Mouse (Mus musculus) c-Kit-positive CD71-positive TER-119-positive erythroid progenitor cells, embryonic 14.5 days (primary cell): ENCODE measurements around the gene Tmem266.

ENCODE experiments used
- DNase-seq: peaks from one replicate; pipeline ENCODE4 v3.0.0-alpha.2; 2013; ENCODE audit warnings: low spot score

Gene Tmem266

DNA sequence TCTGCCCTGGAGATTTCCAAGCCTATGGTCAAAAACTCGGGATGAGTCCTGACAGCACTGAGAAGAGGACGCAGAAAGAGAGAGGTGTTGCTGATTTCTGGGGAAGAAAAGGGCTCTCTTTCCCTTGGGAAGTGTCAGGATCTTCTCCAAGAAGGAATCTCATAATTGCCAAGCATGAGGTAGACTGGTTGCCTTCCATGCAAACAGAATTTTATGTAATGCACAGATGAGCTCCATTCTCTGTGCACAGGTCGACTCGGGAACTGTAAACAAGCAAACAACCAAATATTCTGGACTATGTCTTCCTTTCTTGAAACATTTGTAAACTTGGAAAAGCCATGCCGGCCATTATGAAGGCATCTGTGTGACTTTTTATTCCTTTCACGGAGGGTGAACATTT lies 2.7 kb downstream of the Tmem266 start:
- DNase-seq: no peak

DNA sequence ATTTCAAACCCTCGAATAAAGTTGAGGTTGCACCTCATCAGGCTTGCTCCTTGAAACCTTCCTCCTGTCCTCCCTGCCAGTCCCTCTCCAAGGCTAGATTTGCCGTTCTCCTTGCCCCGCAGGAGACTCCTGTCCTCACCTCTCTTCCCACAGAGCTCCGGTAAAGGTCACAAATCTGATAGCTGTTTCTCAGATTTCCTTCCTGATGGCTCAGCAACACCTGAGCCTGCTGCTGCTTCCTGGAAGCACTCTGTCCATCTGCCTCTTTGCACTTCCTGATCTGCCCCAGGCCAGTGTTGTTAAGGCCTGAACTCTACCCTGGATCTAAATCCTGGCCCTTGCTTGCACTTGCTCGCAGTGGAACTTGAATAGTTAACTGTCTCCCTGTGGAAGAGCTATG lies 5.8 kb downstream of the Tmem266 start:
- DNase-seq: no peak

DNA sequence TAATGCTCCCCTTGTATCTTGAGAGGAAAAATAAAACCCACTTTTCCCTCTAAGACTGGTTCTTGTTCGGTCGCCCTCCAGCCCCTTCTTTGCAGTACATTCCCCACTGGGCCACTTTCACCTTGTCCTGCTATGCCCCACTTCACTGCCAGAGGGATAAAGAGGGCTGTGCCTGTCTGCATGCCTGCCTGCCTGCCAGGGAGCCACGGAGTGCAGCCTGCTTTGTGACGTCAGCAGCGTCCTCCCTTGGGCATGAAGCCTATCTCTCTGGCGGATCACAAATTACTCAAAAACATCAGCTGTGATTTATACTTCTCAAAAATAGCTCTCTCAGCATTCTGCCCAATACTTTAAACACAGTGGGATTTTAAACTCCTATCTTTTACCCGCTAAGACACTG lies 6.2 kb downstream of the Tmem266 start:
- DNase-seq: no peak

DNA sequence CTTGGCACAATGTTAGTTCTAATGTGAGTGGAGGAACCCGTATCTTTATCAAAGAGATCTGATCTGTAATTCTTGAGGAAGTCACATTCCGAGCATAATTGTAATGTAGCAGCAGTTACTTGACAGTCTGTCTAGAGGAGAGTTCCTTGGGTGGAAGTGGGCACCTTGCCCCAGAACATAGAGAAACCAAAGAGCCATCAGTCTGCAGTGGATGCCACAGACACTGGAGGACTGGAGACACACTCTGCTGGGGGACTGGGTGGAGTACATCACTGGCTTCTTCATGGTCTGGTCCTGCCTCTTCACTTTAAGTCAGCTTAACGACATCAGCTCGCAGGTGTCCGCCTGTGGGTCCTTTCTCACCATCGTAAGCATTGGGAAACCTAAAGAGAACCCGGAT lies 17.5 kb downstream of the Tmem266 start:
- DNase-seq: no peak

DNA sequence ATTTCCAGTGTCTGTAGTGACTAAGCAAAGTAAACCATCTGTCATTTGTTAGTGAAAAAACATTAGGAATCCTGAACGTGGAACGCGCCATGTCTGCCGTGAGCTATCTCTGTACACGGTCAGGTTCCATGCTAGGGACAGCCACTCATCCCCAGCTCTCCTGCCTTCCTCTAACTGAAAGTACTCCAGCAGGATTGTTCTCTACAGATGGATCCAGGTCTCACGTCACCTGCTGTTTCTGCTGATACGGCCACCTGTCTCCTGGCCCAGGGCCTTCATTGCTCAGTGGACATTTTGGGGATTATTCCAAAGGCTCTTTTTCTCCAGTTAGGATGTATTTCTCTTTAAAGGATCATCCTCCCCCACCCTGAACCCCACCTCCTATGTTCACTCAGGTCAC lies 18.6 kb downstream of the Tmem266 start:
- DNase-seq: no peak

DNA sequence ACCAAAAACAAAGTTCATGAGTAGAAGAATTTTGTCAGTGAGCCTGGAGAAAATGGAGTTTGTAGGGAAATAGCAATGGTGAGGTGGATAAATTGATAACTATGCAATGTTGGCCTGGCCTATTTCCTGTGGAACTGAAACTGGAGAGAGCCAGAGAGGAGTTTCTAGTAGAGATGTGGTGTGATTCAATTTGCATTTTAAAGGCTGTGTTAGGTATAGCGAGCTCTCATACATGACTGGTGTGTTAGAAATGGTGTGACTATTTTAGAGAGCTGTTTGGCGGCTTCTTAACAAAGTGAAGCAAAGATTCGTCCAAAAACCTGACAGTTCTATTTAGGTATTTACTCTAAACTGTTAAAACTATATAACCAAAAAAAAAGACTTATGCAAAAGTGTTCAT lies 22.0 kb downstream of the Tmem266 start:
- DNase-seq: no peak

DNA sequence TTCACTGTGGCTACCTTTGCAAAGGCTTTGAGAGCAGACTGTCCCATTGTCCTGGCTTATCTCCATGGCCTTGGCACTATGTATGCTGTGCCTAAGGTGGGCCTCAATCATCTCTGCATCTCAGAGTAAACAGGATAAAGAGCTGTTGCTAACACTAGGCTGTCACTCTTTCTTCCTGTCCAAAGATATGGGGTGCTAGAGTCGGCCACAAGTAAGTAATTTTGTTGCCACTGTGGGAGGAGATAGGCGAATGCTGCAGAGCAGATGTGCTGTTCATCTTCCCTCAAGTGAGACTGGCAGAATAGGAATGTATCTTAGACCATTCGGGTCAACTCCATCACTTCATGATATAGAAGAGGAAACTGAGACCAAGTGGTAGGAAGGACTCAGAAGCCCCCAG lies 28.0 kb downstream of the Tmem266 start:
- DNase-seq: no peak

DNA sequence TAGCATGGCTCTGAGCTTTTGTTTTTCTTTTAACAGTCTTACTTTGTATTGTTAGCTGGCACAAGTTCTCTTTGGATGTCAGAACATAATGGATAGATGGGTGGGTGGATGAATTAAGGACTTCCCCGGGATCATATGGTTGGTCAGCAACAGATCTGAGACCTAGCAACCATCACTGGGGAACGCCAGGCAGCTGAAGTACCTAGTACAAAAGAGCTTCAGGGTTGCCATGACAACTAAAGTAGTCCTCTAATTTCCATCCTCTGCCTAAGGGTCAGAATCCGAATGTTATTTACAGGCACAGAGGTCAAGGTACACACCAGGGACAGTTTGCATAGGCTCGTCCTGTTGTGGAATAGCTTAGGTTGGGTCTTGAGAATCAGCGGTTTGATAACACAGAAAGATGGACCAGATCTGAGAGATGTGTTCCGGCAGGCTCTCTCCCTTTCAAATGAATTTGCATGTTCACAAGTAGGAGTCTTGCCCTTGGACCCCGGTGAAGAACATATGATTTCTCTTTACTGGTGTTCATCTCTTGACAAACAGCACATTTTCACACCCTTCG lies 28.6 kb downstream of the Tmem266 start:
- no peak for DNase-seq

DNA sequence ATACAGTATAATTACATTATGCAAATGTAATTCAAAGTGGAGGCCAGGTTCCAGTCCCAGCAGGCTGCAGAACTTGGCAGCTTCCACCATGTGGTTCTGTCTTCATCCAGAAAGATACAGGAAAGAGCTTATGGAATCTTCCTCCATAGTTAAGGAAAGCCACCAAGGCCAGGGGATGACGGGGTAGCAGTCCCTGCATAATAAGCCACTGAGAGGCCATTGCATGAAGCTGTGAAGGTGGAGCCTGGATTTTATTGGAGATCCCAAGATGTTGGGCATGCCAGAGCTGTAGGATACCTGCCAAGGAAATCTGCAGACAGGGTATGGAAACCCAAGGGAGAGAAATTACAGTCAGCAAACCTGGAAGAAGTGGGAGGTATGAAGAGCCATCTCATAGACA lies 30.5 kb downstream of the Tmem266 start:
- no peak for DNase-seq

DNA sequence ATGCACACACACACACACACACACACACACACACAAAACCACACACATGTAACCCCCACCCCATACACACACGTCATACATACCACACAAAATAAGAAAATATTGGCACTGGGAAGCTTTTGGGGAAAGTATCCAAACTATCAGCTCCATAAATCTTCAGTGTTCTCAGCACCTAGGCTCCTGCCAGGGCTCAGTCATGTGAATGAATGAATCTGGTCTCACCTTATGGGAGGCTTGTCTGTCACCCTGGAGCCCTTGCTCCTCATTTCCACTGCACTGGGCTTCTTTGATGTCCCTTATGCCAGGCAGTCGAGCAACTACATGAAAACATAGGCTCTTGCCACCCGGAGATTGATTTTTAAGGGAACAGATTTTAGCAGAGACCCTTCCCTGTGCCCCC lies 33.7 kb downstream of the Tmem266 start:
- DNase-seq: no peak

DNA sequence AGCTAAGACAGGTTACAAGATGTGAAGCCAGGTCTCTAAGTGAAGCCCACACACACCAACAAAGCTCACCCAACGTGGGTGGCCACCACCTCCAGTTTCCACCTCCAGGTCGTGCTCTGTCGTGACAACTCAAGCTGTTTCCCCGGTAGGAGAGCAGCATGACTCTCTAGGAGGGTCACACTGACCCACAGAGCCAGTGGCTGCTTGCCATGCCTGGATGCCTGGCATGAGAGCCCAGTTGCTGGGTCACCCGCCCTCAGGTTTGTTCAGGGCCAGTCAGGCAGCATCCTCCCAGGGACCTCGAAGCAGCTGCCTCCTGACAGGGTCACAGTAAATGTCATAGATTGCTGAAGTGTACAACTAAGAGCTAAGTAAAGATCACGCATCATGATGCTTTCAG lies 34.1 kb downstream of the Tmem266 start:
- no peak for DNase-seq

DNA sequence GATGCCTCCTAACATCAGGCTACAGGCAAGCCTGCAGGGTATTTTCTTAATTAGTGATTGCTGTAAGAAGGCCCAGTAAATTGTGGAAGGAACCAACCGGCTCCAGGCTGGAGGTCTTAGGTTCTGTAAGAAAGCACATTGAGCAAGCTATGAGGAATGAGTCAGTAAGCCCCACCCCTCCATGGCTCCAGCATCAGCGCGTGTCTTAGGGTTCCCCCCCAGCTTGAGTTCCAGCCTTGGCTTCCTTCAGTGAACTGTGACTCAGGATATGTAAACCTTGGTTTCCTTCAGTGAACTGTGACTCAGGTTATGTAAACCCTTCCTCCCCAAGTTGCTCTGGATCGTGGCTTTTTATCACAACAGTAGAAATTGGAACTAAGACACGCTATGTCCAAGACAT lies 35.3 kb downstream of the Tmem266 start:
- DNase-seq: no peak

DNA sequence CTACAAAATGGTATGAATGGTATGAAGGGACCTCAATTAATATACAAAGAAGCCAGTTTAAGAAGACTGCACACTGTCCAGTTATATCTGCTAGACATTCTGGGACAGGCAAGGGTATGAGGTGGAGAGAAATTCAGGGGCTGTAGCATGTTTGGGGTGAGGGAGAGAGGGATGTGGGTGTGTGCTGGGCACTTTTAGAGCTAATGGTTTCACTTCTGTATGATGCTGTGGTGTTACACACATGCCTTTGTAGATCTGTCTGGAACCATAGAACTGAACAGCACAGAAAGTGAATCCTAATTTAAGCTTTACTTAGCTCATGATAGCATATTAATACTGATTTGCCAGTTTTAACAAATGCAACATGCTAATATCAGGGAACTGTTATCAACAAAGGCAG lies 37.0 kb downstream of the Tmem266 start:
- no peak for DNase-seq

DNA sequence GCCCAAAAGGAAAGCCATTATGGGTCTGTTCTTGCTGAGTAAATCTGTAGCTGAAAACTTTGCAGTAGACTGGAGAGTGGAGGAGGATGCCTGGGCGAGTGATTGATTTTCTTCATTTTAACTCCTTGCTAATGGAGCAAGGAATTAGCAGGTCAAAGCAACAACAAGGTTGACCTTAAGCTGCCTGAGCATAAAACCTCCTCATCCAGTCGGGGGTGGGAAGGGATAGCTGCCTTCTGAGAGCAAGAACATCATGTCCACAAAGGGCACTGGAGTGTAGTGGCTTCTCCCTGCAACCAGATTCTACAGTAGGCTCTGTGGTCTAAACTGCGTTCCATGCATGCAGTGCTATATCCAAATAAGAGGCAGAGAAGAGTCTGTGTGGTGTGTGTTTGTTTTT lies 41.3 kb downstream of the Tmem266 start:
- DNase-seq: no peak

DNA sequence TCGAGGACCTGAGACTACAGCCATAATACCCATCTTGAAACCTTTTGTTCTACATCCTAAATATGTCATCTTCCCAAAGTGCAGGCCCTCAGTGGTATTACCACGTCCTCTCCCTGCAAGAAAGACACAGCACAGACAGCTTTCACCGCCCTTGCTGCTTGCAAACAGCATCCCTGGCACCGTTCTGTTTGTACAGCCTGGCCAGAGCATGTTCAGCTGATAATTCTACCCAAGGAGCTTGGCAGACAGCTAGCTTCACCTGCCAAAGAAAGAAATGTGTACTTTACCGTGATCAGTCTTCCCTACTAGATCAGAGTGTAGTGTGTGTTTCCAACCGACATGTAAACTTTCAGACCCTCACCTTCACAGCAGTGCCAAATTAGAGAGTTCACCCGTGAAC lies 45.2 kb downstream of the Tmem266 start:
- DNase-seq: no peak

DNA sequence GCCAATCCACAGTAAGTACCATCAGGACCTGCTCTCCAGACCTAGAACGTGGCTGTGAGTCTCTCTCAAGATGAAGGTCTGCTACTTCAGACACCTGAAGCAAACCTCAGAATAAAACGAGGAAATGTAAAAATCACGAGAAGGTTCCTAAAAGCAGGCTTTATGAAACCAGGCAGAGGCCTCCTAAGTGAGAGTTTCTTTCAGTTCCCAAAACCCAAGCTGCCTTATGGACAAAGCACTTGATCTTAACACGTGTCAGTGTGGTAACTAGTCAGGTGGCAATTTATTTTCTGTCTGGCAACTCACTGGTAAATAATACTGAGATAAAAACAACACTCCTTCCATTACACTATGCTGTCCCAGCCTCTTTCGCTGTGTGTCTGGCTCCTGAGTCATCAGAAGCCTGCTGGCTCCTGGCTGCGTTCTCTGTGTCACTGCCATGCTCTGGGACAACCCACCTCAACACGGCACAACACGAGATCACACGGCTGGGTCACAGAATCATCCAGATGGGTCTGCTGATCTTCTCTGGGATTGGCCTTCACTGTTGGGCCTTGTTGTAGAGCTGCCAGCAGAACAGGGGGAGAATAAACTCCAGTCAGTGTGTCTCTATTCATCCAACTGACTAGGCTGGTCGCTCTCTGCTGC lies 51.0 kb downstream of the Tmem266 start:
- DNase-seq: no peak

DNA sequence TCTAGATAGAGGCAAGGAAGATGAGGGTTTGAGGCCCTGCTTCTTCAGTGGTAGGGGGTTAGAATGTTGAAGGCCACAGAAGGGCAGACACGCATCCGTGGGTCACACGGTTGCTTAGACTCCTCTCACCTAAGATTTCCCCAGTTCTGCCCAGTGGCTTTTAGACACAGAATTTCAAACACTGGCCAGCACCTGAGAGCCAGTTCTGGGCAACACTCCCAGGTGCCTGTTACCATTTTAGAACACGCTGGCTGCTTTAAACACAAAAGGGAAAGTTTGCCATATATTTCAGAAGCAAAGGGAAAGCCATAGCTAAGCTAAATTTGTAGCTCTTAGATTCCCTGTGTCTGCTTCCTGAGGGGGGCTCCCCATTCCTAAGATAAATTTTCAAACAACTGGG lies 54.7 kb downstream of the Tmem266 start:
- DNase-seq: no peak

DNA sequence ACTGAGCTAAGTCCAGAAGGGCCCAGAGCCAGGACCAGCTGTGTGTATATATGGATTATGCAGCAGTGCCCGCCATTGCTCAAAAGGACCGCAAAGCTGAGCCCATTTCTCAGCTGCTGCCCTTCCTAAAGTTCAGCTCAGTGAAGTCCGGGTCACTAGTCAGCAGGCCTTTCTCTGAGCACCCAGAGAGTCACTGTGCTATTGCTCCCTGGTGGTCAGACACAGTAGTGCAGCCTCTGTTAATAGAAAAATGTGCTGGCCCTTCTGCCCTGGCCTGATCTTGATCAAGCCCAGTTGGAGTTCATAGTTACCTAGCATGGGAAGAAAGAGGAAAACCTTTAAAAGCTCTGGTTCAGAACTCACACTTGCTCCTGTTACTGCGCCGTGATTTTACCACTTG lies 55.7 kb downstream of the Tmem266 start:
- DNase-seq: peak; percentile 26

DNA sequence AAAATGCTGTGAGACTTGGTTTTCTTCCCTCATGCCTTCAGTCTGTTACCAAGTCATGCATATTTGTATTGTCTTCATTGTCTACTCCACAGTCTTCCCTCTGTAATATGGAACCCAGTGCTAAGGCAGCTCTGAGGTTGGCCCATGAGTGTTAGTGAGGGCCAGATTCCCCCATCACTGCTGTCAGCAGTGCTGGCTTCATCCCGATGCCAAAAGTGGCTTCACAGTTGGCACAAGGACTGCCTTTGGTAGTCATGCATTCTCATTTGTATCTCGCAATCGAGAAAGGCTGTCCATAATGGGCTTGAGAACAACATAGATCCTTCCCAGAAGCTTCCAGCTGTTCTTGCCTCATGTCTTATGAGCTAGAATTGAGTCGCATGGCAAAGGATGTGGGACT lies 59.4 kb downstream of the Tmem266 start:
- no peak for DNase-seq

DNA sequence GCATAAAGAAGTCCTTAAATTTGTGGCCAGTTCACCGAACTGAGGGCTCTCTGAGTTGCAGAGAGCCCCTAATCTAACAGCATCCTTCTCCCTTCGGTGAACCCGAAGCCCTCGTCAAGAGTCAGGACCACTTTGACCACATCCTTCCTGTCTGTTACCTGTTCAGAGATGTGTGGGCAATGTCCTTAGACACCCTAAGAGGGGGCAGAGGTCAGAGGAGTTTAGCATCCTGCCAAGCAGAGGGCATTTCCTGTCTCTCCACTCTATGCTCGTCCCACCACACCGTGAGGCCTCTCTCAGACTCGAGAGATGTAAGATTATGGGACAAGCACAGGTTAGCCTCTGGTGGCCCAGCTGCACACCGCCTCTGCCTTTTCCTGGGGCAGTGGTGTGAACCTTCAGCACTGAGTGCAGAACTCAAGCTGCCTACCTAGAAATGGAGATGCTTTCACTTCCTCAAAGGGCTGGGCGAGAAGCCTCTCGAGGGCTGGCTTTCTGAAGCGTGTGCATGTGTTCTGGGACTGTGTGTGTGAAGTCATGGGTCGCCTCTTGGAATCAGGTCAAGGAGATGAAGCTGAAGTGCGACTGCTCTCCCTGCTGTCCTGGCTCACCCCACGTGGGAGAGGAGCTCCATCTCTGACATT lies 61.3 kb downstream of the Tmem266 start:
- no peak for DNase-seq

DNA sequence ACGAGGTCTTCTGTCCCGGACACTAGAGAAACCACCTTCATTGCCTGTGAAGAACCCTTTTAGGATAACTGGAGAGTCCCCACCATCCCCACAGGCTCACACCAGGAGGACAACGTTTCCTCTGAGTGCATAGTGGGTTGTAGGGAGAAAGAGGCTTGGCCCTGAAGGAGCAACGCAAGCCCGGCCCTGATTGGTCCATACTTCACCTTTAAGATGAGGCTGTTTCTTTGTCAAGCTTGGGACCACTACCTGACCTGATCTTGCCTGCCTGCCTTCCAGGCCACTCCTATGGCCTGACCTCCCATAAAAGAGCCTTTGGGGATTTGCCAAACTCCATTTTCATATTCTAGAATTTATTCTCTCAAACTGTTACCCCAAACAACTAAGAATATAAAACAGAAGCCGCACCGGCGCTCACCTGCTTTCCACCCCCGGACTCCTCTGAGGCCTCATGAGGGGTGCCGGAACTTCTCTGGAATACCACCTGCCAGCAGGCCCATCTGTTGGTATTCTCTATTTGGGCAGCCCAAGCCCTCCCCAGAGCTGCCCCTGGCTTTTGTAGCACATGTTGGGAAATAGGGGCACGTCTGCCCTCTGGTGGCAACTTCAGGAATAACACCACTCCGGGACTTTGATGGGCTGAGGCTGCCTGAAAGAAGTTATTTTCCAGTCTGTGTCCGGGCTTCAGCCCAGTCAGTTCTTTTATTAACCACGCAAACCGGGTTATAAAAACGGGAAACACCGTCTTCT lies 65.4 kb downstream of the Tmem266 start:
- peak; percentile 47 for DNase-seq

DNA sequence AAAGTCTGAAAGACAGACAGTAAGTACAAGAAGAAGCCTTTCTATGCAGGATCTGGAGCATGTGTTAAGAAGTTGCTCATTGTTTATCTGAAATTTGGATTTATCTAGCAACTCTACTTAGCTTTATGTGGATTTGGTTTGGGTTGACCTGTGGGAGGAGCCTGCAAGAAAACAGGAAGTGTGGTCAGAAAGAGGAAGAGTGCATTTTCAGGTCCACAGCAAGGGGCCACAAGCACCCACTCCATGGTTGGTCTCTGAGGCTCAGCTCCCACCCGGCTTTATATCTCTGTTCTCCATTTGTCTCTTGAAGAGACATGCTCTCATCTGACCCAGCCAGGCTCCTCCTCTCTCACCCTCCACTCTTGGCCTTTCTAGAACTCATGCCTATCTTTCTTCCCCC lies 68.9 kb downstream of the Tmem266 start:
- no peak for DNase-seq

DNA sequence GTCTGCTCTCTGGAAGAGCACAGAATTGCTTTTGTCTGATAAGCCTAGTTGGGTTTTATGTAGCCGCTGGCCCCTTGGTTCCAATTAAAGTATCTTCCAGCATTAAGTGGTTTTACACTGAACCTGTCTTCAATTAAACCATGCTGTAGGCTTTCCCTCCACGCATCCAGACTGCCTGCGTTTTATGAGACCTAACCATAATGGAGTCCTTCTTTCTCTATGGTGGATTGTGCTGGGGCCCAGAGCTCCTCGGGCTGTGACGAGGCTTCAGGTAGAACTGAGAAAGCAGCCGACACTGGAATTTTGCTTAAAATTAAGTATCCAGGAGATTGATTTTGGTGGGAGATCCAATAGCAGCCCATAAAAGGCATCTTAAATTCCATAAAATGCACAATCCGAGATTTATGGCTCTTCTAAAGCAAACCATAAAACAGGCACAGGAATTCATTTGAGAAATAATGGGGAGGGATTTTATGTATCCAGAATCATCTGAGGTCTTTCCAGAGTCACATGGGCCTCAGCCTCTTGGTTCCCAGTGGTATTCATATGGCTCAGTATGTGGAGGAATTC lies 72.4 kb downstream of the Tmem266 start:
- DNase-seq: no peak
